Comparison of ENCODE assay signal across 34 mouse cellular contexts in the genomic region with DNA sequence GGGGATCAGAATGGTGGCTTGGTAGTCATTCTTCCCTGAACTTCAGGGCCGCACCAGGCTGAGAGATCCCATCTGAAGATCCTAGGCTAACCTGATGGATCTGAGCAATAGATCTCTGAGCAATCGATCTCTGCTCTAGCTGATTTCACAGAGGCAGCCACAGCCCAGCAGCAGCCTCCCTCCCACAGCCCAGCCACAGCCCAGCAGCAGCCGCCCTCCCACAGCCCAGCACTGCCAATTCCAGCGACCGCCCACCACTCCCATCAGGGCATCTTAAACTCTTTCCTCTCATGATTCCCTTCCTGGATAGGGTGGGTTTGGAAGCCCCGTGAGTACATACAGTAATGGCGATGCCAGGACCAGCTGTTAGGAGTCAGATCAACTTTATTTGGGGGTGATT. TPM values are rescaled to one million over a fixed set of nuclear protein-coding genes. Genes with fewer than 3 reads are reported as not detected.
DNase-seq lines count a peak whose midpoint lies in the region; ATAC-seq and TF ChIP-seq lines count a peak whose summit lies in the region.
"Had no signal": no experiment of that assay in that cellular context is flagged by ENCODE, and none has a peak within 500 bp of the region (broad histone marks: within the 10 kb centered on the region; RNA-seq: fewer than 3 reads in every experiment).

No protein-coding gene starts in this region.

- peak overlapping the region; percentile 46 for H3K27ac ChIP-seq in kidney, embryonic 15.5 days
- H3K27ac ChIP-seq in kidney, adult 2 months (ENCODE audit: insufficient read depth, low read depth, low read length), result no peak overlapping the region
- H3K27ac ChIP-seq in limb, embryonic 14.5 days (replicated peaks; ENCODE audit: low read depth, low read length), result no peak overlapping the region
- no peak overlapping the region for H3K27ac ChIP-seq in midbrain, embryonic 13.5 days
- H3K27ac ChIP-seq: embryonic facial prominence, embryonic 13.5 days; forebrain, embryonic 12.5 days; forebrain, embryonic 15.5 days; gastrocnemius, adult 2 months; heart, embryonic 15.5 days; hindbrain, embryonic 14.5 days; hindbrain, postnatal 0 days had no signal

- 50% methylated on average over 7 of the region's 7 CpGs for WGBS in kidney, embryonic 15.5 days
- WGBS in kidney, adult 2 months, result 49% methylated on average over 7 of the region's 7 CpGs
- WGBS in limb, embryonic 14.5 days, result 43% methylated on average over 7 of the region's 7 CpGs
- WGBS in midbrain, embryonic 13.5 days, result 74% methylated on average over 7 of the region's 7 CpGs

- 0 out of 2 replicates have a peak overlapping the region, but pooled peaks have one; percentile 10 for H3K9ac ChIP-seq in kidney, embryonic 15.5 days
- H3K9ac ChIP-seq in limb, embryonic 14.5 days (ENCODE audit: low read depth, low read length, severe bottlenecking), result 0 out of 2 replicates have a peak overlapping the region, but pooled peaks have one; percentile 16
- no peak overlapping the region for H3K9ac ChIP-seq in midbrain, embryonic 13.5 days (replicated peaks)
- H3K9ac ChIP-seq: embryonic facial prominence, embryonic 13.5 days; forebrain, embryonic 12.5 days; forebrain, embryonic 15.5 days; heart, embryonic 15.5 days; hindbrain, embryonic 14.5 days had no signal

- DNase-seq in kidney, adult 2 months, result no peak
- DNase-seq in layer of hippocampus, adult 9-11 months, result peak; percentile 17
- DNase-seq in layer of hippocampus, postnatal 36 days, result no peak
- DNase-seq in brain, adult 2 months (ENCODE audit: low read depth, low spot score), result peak; percentile 69
- no peak for DNase-seq in limb, embryonic 14.5 days (ENCODE audit: low spot score)
- DNase-seq: adrenal gland, postnatal 10 days; B cell, adult 2 months; cerebellum, adult 11 months; cerebellum, adult 2 months; cerebellum, adult 9-11 months; cerebellum, postnatal 25 days; gastrocnemius, adult 2 months; gastrocnemius, postnatal 14 days; heart, adult 11 months; heart, postnatal 10 days; heart, postnatal 4 days had no signal

- TF ChIP-seq POLR2A in kidney, adult 2 months (IDR thresholded peaks at IDR 0.05; ENCODE audit: low read depth, low read length), result no peak
- no peak for TF ChIP-seq POLR2A in limb, embryonic 14.5 days (IDR thresholded peaks at IDR 0.05; ENCODE audit: borderline replicate concordance, extremely low read depth, insufficient read depth, insufficient read length)

- no peak overlapping the region for H3K4me2 ChIP-seq in kidney, embryonic 15.5 days
- H3K4me2 ChIP-seq in limb, embryonic 14.5 days (replicated peaks; ENCODE audit: low read depth, low read length, severe bottlenecking), result no peak overlapping the region
- no peak overlapping the region for H3K4me2 ChIP-seq in midbrain, embryonic 13.5 days (replicated peaks)
- H3K4me2 ChIP-seq: embryonic facial prominence, embryonic 13.5 days; forebrain, embryonic 12.5 days; forebrain, embryonic 15.5 days; heart, embryonic 11.5 days; heart, embryonic 15.5 days; hindbrain, embryonic 14.5 days had no signal

- H3K4me3 ChIP-seq in kidney, embryonic 15.5 days (replicated peaks), result no peak overlapping the region
- no peak overlapping the region for H3K4me3 ChIP-seq in kidney, adult 2 months (ENCODE audit: insufficient read depth, low read depth, low read length)
- no peak overlapping the region for H3K4me3 ChIP-seq in limb, embryonic 14.5 days (replicated peaks; ENCODE audit: low read length)
- no peak overlapping the region for H3K4me3 ChIP-seq in midbrain, embryonic 13.5 days (replicated peaks)
- H3K4me3 ChIP-seq: embryonic facial prominence, embryonic 13.5 days; erythroblast, embryonic 14.5 days; forebrain, embryonic 12.5 days; forebrain, embryonic 15.5 days; gastrocnemius, adult 2 months; heart, embryonic 15.5 days had no signal

- peaks cover 12% of the 10 kb centered on the region for H3K4me1 ChIP-seq in kidney, embryonic 15.5 days
- H3K4me1 ChIP-seq in kidney, adult 2 months (ENCODE audit: control insufficient read depth, insufficient read depth, low read length), result no peaks in the 10 kb centered on the region
- H3K4me1 ChIP-seq in limb, embryonic 14.5 days (ENCODE audit: control insufficient read depth, insufficient read depth, low read length), result no peaks in the 10 kb centered on the region
- no peaks in the 10 kb centered on the region for H3K4me1 ChIP-seq in midbrain, embryonic 13.5 days (replicated peaks)
- H3K4me1 ChIP-seq: forebrain, embryonic 12.5 days; forebrain, embryonic 15.5 days; heart, embryonic 15.5 days had no signal

- TF ChIP-seq CTCF in kidney, adult 2 months (conservative IDR thresholded peaks at IDR 0.05; ENCODE audit: insufficient read depth, insufficient read length, low read depth, low read length), result no peak

- no peaks in the 10 kb centered on the region for H3K27me3 ChIP-seq in kidney, embryonic 15.5 days
- H3K27me3 ChIP-seq in kidney, adult 2 months (replicated peaks; ENCODE audit: control insufficient read depth, insufficient read depth, low read length), result no peaks in the 10 kb centered on the region
- no peaks in the 10 kb centered on the region for H3K27me3 ChIP-seq in limb, embryonic 14.5 days (ENCODE audit: control insufficient read depth, insufficient read depth, low read length)
- H3K27me3 ChIP-seq in midbrain, embryonic 13.5 days, result no peaks in the 10 kb centered on the region
- H3K27me3 ChIP-seq: embryonic facial prominence, embryonic 13.5 days; forebrain, embryonic 12.5 days; forebrain, embryonic 15.5 days; heart, embryonic 15.5 days had no signal

- no peaks in the 10 kb centered on the region for H3K36me3 ChIP-seq in kidney, embryonic 15.5 days
- H3K36me3 ChIP-seq in kidney, adult 2 months (ENCODE audit: control insufficient read depth, insufficient read depth, low read length), result no peaks in the 10 kb centered on the region
- no peaks in the 10 kb centered on the region for H3K36me3 ChIP-seq in limb, embryonic 14.5 days (ENCODE audit: control insufficient read depth, insufficient read depth, low read length)
- H3K36me3 ChIP-seq in midbrain, embryonic 13.5 days, result no peaks in the 10 kb centered on the region
- H3K36me3 ChIP-seq: embryonic facial prominence, embryonic 13.5 days; forebrain, embryonic 12.5 days; forebrain, embryonic 15.5 days; G1E; heart, embryonic 15.5 days had no signal

- no peaks in the 10 kb centered on the region for H3K9me3 ChIP-seq in kidney, embryonic 15.5 days (replicated peaks)
- H3K9me3 ChIP-seq in limb, embryonic 14.5 days (ENCODE audit: control insufficient read depth, low read length), result no peaks in the 10 kb centered on the region
- no peaks in the 10 kb centered on the region for H3K9me3 ChIP-seq in midbrain, embryonic 13.5 days
- H3K9me3 ChIP-seq: embryonic facial prominence, embryonic 13.5 days; forebrain, embryonic 12.5 days; forebrain, embryonic 15.5 days; G1E; heart, embryonic 15.5 days had no signal

- ATAC-seq in kidney, embryonic 15.5 days (replicated peaks; ENCODE audit: low FRiP score), result no peak
- no peak for ATAC-seq in limb, embryonic 14.5 days (ENCODE audit: low FRiP score, low read depth)
- ATAC-seq in midbrain, embryonic 13.5 days, result no peak
- ATAC-seq: forebrain, embryonic 15.5 days; hindbrain, postnatal 0 days; Patski had no signal

RNA-seq across cellular contexts. Expression of gene Neurog3, which starts 43.8 kb away (rescaled TPM):
- not detected in 2 replicates for polyA plus RNA-seq in kidney, embryonic 15.5 days (2015; fragmentation: Nextera tagmentation; extraction: Ambion mirVana)
- not detected in 2 replicates for polyA plus RNA-seq in kidney, adult 2 months (2012; rRNA removed)
- total RNA-seq in layer of hippocampus, postnatal 36 days (2021), result not detected
- polyA plus RNA-seq in limb, embryonic 14.5 days (2012; rRNA removed), result not detected in 2 replicates
- not detected in 2 replicates for polyA plus RNA-seq in limb, embryonic 14.5 days (2014; fragmentation: Nextera tagmentation; extraction: Ambion mirVana)
- 0.48 and 0.65 TPM in 2 replicates for polyA plus RNA-seq in midbrain, embryonic 13.5 days (2015; fragmentation: Nextera tagmentation; extraction: Ambion mirVana)
- total RNA-seq: adrenal gland, adult 18-20 months; adrenal gland, postnatal 10 days; adrenal gland, postnatal 36 days; CH12.LX; common myeloid progenitor, adult 5-6 weeks; G1E; gastrocnemius, adult 2 months; gastrocnemius, postnatal 14 days; gastrocnemius, postnatal 4 days; heart, adult 8-10 months; heart, postnatal 10 days; heart, postnatal 4 days; hindbrain, postnatal 0 days had no signal
- polyA plus RNA-seq: embryonic facial prominence, embryonic 13.5 days; erythroblast, embryonic 14.5 days; G1E; heart, embryonic 15.5 days; hindbrain, embryonic 14.5 days; hindbrain, postnatal 0 days; Patski had no signal

RNA-seq across cellular contexts. Expression of gene Fam241b, which starts 54.6 kb away (rescaled TPM):
- 12.8 and 16.3 TPM in 2 replicates for polyA plus RNA-seq in kidney, embryonic 15.5 days (2015; fragmentation: Nextera tagmentation; extraction: Ambion mirVana)
- polyA plus RNA-seq in kidney, adult 2 months (2012; rRNA removed), result 9.6 and 10.3 TPM in 2 replicates
- 10 to 100 TPM; 31.3 to 37.6 TPM for total RNA-seq in layer of hippocampus, postnatal 36 days (2021)
- polyA plus RNA-seq in limb, embryonic 14.5 days (2012; rRNA removed), result 8.4 and 8.5 TPM in 2 replicates
- 5.0 and 5.4 TPM in 2 replicates for polyA plus RNA-seq in limb, embryonic 14.5 days (2014; fragmentation: Nextera tagmentation; extraction: Ambion mirVana)
- 110 and 118 TPM in 2 replicates for polyA plus RNA-seq in midbrain, embryonic 13.5 days (2015; fragmentation: Nextera tagmentation; extraction: Ambion mirVana)

Comparison
In these comparisons a context has a peak if more than half of its experiments do, and no peak if none do; other contexts are left out.
1. DNase-seq: peak in layer of hippocampus, adult 9-11 months (single experiment) and brain, adult 2 months (single experiment); none in kidney, adult 2 months (single experiment), layer of hippocampus, postnatal 36 days (0 of 2) and limb, embryonic 14.5 days (single experiment).